Mouse (Mus musculus) cortical plate, adult 2 months (tissue): ENCODE data around the gene Pdp2. TPM values are rescaled to one million over a fixed set of nuclear protein-coding genes. Genes with fewer than 3 reads are reported as not detected.

Experiments used
- H3K27ac ChIP-seq: fragments of 200-500 bp; 2 replicates; pipeline ENCODE4 v1.5.1; 2012; ENCODE audit warnings: low read length, control low read depth, inconsistent platforms; ENCODE audit not compliant: insufficient read depth
- H3K4me1 ChIP-seq: fragments of 200-500 bp; 2 replicates; pipeline ENCODE4 v1.6.1; 2011; ENCODE audit warnings: low read length; ENCODE audit not compliant: control insufficient read depth, insufficient read depth
- H3K4me3 ChIP-seq: fragments of 200-500 bp; 2 replicates; pipeline ENCODE4 v1.5.1; 2011; ENCODE audit warnings: mild to moderate bottlenecking, low read length, control low read depth; ENCODE audit not compliant: insufficient read depth
- CTCF ChIP-seq: fragments of 200-500 bp; IDR thresholded peaks from 2 replicates; pipeline ENCODE4 v1.5.1; 2011; ENCODE audit warnings: mild to moderate bottlenecking, control low read depth, low read length; ENCODE audit not compliant: insufficient read depth; ENCODE audit errors: extremely low read depth
- POLR2A ChIP-seq: fragments of 200-500 bp; IDR thresholded peaks from 2 replicates; pipeline ENCODE4 v1.6.1; 2011; ENCODE audit warnings: mild to moderate bottlenecking, low read length, control low read depth; ENCODE audit not compliant: insufficient read depth; ENCODE audit errors: extremely low read depth
- polyA plus RNA-seq: library from polyadenylated mRNA; depleted of rRNA; stranded (reverse); fragments of >200 nt; gene quantifications from 2 replicates; pipeline ENCODE4 v1.2.3, GENCODE M21; 2012; rRNA removed

Pdp2 gene
- 4.7 and 5.1 TPM in 2 replicates for polyA plus RNA-seq

DNA sequence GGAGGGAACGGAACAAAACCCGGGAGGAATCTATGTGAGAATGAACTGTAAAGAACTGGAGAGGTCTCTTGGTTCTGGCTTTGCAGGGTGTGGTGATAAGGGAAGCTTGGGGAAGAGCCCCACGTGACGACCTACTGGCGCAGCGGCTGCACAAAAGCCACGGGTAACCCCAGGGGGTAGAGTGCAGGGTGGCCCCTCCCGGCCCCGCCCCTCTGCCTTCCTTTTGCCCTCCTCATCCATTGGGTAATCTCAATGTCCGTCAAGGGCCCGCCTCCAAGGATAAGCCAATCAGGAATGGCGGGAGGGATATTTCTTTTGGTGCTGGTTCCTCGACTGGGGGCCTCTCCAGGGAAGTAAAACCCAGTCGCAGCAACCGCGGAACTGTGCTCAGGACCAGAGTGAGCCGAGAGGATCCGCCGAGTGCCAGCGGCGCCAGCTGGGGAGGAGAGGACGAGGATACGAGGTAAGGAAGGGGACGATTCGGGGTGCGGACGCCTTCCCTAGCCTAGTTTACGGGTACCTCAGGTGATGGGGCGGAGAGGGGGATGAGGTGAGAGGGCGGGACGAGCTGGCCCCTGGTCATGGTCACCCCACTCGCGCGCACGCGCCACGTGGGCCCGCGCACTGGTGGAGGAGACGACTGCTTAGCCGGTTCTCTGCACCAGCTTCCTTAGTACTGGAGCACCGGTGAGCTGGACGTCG lies at the start of gene Pdp2:
Pdp2 (plus strand) TSS at position 319 of the 702 bp plus-strand sequence.
- H3K4me1 ChIP-seq = peaks cover 2% of the 10 kb centered on the region; the same call in 1 of the 2 replicates
- peak within 1 kb of the TSS; percentile 82 for H3K4me3 ChIP-seq
- peak within 1 kb of the TSS; percentile 77 for H3K27ac ChIP-seq
- no peak for TF ChIP-seq CTCF
- peak; percentile 88 for TF ChIP-seq POLR2A

DNA sequence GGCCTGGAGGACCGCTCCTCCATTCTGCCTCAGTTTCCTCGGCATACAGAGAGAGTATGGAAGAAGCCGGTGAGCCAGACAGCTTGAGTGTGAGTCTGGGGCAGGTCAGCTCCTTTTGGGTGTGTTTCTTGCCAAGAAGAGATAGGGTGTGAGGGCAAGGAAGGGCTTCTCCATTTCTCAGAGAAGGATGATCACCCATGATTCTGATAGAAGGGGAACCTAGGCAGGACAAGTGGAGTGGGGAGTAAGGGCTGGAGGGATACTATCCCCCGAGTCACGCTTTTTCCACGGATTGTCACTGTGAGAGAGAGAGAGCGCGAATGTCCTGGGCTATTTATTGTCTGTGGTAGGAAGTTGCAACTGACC lies 49.8 kb upstream of the Pdp2 start:
- H3K27ac ChIP-seq = peak overlapping the region; percentile 61
- peak overlapping the region; percentile 49 for H3K4me3 ChIP-seq
- H3K4me1 ChIP-seq = peaks cover 5% of the 10 kb centered on the region
- no peak for TF ChIP-seq POLR2A
- TF ChIP-seq CTCF = no peak

DNA sequence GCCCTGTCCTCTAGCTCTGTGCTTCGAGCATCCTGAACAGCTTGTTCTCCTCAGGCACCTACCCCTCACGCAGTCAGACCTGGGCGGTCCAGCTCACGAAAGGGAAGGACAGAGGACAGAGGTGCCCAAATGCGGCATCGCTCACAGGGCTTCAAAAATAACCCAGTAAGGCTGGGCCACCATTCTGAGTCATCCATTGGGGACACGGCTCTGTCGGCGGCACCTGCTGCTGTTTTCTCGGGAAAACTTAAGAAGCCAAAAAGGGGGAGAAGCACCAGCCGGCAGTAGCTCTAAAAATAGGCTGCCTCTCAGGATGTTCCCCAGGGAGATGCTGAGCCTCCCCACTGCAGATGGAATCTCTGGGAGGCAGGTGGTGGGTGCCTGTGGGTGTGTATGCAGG lies 49.1 kb upstream of the Pdp2 start:
- Histone ChIP-seq H3K27ac (peak overlapping the region; percentile 61), H3K4me3 (peak overlapping the region; percentile 49)

DNA sequence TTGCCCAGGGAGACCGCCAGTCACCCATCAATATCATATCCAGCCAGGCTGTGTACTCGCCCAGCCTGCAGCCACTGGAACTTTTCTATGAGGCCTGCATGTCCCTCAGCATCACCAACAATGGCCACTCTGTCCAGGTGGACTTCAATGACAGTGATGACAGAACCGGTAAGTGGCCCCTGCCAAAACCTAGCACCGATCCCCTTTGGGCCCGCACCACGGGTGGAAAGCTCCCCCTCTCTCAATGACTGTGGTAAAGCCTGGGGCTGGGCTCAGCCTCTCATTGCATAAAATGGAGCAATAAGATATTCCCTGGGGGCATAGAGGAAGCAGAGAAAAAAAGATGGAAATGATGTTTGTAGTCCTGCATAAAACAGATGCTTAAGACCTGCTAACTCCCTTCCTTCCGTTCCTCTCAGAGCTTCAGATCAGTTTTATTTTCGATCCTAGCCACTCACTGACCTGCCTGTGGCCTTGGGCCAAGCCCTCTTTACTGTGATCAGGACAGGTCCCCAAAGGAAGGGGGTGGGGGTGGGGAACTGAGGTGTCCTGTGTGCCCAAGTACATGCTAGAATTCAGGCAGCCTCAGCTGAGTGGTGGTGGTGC lies 47.7 kb upstream of the Pdp2 start:
- Histone ChIP-seq H3K4me3 (no peak overlapping the region; the same call in 1 of the 2 replicates), H3K27ac (no peak overlapping the region), H3K4me1 (peaks cover 5% of the 10 kb centered on the region)
- no peak for TF ChIP-seq POLR2A
- TF ChIP-seq CTCF = no peak

More for the DNA sequence above, 49.1 kb upstream of the Pdp2 start:
- TF ChIP-seq POLR2A (peak; percentile 67), CTCF (no peak)
- peaks cover 5% of the 10 kb centered on the region for H3K4me1 ChIP-seq

DNA sequence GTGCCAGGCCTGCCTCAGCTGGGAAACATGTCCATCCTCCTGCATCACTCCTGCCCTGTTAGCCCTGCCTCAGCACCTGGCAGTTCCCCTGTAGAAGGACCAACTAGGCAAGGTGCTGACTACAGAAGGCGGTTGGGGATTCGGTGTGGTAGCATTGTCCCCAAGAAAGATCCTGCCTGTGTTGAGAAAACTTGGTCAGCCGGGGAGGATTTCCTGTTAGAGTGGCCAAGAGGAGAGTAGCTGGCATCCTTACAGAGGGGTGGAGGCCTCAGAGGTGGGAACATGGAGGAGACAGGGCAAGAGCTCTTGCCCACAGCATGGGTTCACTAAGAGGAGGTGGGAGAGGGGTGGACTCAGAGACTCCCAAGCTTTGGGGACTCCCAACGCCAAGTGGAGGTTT lies 36.1 kb upstream of the Pdp2 start:
- no peak overlapping the region for H3K27ac ChIP-seq
- TF ChIP-seq CTCF = no peak
- TF ChIP-seq POLR2A = no peak
- H3K4me1 ChIP-seq = no peaks in the 10 kb centered on the region
- H3K4me3 ChIP-seq = no peak overlapping the region

DNA sequence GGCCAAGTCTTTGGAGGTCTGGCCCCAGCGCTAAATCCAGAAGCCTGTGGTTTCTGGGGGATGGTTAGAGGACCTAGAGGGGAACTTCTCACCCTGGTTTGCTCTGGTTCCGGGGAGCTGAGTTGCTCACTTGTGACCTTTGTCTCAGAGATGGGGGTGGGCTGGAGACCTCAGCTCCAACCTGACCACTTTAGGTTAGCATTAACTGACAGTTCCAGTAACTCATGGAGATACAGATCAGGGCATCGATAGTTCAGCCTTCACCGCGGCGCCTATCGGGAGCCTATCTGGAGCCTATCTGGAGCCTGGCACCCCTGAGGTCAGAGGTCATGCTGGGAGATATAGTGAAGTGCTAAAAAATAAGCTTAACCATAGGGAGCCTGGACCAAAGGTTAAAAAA lies 34.0 kb upstream of the Pdp2 start:
- no peak overlapping the region for H3K27ac ChIP-seq
- no peak for TF ChIP-seq CTCF
- no peak for TF ChIP-seq POLR2A
- no peaks in the 10 kb centered on the region for H3K4me1 ChIP-seq
- H3K4me3 ChIP-seq = no peak overlapping the region

DNA sequence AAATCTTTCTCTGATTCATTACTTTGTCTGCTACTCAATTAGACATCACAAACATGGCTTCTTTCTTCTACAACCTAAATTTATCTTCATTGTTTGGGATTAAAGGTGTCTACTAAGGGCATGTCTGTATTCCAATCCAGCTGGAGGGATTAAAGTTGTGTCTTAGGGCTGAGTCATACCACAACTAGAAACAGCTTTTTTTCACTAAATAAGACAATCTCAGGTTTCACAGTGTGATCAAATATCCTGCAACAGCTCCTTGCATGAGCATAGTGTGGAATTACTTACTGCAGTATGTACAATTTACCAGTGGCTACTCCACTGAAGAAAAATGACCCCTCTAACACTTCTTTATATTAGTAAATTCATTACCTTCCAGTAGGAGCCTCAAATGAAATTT lies 30.5 kb upstream of the Pdp2 start:
- Histone ChIP-seq H3K4me1 (no peaks in the 10 kb centered on the region), H3K4me3 (no peak overlapping the region), H3K27ac (no peak overlapping the region)
- no peak for TF ChIP-seq CTCF
- TF ChIP-seq POLR2A = no peak

DNA sequence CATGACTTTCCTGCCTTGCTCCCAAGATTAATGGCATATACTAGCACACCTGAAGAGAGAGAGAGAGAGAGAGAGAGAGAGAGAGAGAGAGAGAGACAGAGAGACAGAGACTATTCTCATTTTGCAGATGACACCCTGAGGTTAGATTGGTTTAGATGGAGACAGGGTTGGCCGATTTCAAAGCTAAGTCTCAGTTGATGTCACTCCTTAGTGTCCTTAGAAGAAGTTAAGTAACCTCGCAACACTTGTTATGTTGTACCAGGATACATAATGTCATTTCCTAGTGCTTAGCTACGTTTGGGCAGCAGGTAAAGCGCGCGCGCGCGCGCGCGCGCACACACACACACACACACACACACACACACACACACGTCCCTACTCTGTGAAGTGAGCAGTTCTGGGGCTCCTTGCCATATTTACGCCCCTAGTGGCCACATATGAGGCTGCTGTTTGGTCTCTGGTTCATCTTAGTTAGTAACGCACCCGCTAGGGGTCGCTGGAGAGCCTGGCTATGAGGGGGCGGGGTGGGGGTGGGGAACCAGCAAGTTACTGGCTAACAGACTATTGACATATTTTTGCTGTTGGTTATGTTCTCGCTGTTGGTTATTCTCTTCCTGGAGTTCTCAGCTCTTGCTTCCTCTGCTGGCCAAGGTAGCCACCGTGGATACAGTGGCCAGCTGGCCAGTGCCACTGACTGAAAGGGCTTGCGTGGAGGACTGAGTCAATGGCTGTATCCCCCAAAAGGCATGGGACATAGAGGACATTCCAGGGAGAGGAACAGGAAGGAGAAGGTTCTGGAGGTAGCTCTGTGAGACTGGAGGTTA lies 26.4 kb upstream of the Pdp2 start:
- Histone ChIP-seq H3K4me1 (no peaks in the 10 kb centered on the region), H3K4me3 (no peak overlapping the region), H3K27ac (no peak overlapping the region)
- TF ChIP-seq CTCF (peak; percentile 92), POLR2A (no peak)

DNA sequence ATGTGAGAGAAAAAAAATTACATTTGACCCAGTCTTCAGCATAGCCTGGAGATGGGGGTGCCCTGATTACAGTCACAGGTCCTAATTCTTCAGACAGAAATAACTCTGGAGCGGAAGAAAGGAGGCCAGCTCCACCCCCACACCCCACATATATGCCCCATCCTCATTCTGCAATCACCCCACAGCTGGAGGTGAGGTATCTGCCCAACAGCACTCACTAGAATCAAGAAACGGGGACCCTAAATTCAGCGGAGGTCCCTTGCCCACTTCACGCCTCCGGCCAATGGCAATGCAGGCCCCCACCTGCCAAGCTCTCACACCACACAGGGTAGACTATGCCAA lies 25.8 kb upstream of the Pdp2 start:
- Histone ChIP-seq H3K4me1 (no peaks in the 10 kb centered on the region), H3K27ac (no peak overlapping the region), H3K4me3 (no peak overlapping the region)
- TF ChIP-seq CTCF (no peak), POLR2A (no peak)
